Mouse (Mus musculus) stomach, embryonic 16.5 days (tissue): Measurements from ENCODE around the gene Anxa7. TPM values are rescaled to one million over a fixed set of nuclear protein-coding genes. Genes with fewer than 3 reads are reported as not detected.

Experiments
- ATAC-seq: fragments of 200-750 bp; cut with Nextera tagmentation; 2 replicates; pipeline ENCODE4 v1.8.0; 2017; ENCODE audit warnings: moderate number of reproducible peaks, moderate TSS enrichment; ENCODE audit not compliant: insufficient read depth, low FRiP score
- H3K27ac ChIP-seq: fragments of 300-500 bp; sonication (generic); 2 replicates; pipeline ENCODE4 v1.5.1; 2014; ENCODE audit warnings: low read length
- H3K27me3 ChIP-seq: fragments of 300-500 bp; sonication (generic); 2 replicates; pipeline ENCODE4 v1.6.1; 2014; ENCODE audit warnings: low read length, control low read depth, mixed read lengths; ENCODE audit not compliant: control insufficient read depth, insufficient read depth
- H3K36me3 ChIP-seq: fragments of 300-500 bp; sonication (generic); 2 replicates; pipeline ENCODE4 v1.6.1; 2014; ENCODE audit warnings: low read length; ENCODE audit not compliant: control insufficient read depth, insufficient read depth
- H3K4me1 ChIP-seq: fragments of 300-500 bp; sonication (generic); 2 replicates; pipeline ENCODE4 v1.6.1; 2014; ENCODE audit warnings: low read length, control low read depth, mixed read lengths; ENCODE audit not compliant: control insufficient read depth, insufficient read depth
- H3K4me2 ChIP-seq: fragments of 300-500 bp; sonication (generic); 2 replicates; pipeline ENCODE4 v1.6.1; 2014; ENCODE audit warnings: low read depth, low read length, mixed read lengths
- H3K4me3 ChIP-seq: fragments of 300-500 bp; sonication (generic); replicated peaks from 2 replicates; pipeline ENCODE4 v1.5.1; 2014; ENCODE audit warnings: mild to moderate bottlenecking, low read length
- H3K9ac ChIP-seq: fragments of 300-500 bp; sonication (generic); 2 replicates; pipeline ENCODE4 v1.6.1; 2014; ENCODE audit warnings: low read length
- H3K9me3 ChIP-seq: fragments of 300-500 bp; sonication (generic); replicated peaks from 2 replicates; pipeline ENCODE4 v1.6.1; 2016; ENCODE audit warnings: low read length, control low read depth; ENCODE audit not compliant: control insufficient read depth
- WGBS: fragments of 180-500 bp; shearing (Covaris S2); extraction: QIAGEN DNeasy Blood & Tissue Kit; methylation state at CpG from one replicate; pipeline ENCODE4 v1.1.7; 2014; 5-methylcytosine and 5-hydroxymethylcytosine counted together
- polyA plus RNA-seq: library from polyadenylated mRNA; unstranded; fragments of >200 nt; fragmentation: Nextera tagmentation; extraction: Ambion mirVana; gene quantifications from 2 replicates; pipeline ENCODE4 v1.2.1, GENCODE M21; 2015

The Anxa7 gene
- polyA plus RNA-seq, 1 experiment from 2014 or later = 76.4 TPM

DNA sequence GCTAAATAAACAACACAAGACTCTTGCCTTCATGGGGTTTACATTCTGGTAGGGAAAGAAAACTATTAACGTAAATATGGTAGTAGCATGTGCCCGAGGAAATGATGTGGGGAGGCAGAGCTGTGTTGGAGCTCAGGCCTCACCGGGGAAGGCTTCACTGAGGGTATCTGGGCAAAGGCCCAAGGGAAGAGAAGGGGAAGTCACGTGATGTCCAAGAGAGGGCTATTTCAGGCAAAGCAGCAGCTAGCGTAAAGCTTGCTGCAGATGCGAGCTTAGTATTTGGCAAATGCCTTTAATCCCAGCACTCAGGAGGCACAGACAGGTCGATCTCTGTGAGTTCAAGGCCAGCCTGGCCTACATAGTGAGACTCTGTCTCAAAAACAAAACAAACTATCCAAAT is 57.7 kb downstream of the Anxa7 start:
- Histone ChIP-seq H3K27ac (no peak overlapping the region), H3K9me3 (no peaks in the 10 kb centered on the region)

More for the DNA sequence above, 57.7 kb downstream of the Anxa7 start:
- Histone ChIP-seq H3K36me3 (no peaks in the 10 kb centered on the region), H3K4me2 (no peak overlapping the region), H3K27me3 (no peaks in the 10 kb centered on the region), H3K9ac (no peak overlapping the region), H3K4me3 (no peak overlapping the region), H3K4me1 (no peaks in the 10 kb centered on the region)
- WGBS = 65% methylated on average over 7 of the region's 7 CpGs
- ATAC-seq = no peak

Other genes with a start within 250 kb of the Anxa7 start
- gene Kcnk16, start 210.9 kb downstream of the Anxa7 start, polyA plus RNA-seq = 8.0 and 9.8 TPM in 2 replicates
- 13.9 and 14.9 TPM in 2 replicates for gene Nudt13, start 185.4 kb downstream of the Anxa7 start, polyA plus RNA-seq
- gene Ecd, start 132.0 kb downstream of the Anxa7 start, polyA plus RNA-seq = 44.1 and 46.2 TPM in 2 replicates
- gene Fam149b, start 132.0 kb downstream of the Anxa7 start, polyA plus RNA-seq = 28.5 and 29.5 TPM in 2 replicates
- gene Dnajc9, start 91.2 kb downstream of the Anxa7 start, polyA plus RNA-seq = 118 and 119 TPM in 2 replicates
- 80.0 and 85.7 TPM in 2 replicates for gene Mrps16, start 86.5 kb downstream of the Anxa7 start, polyA plus RNA-seq
- 0.17 and 0.94 TPM in 2 replicates for gene Cfap70, start 27.9 kb downstream of the Anxa7 start, polyA plus RNA-seq
- gene Mss51, start 16.8 kb upstream of the Anxa7 start, polyA plus RNA-seq = 0.52 and 0.56 TPM in 2 replicates
- gene Ppp3cb, start 66.4 kb upstream of the Anxa7 start, polyA plus RNA-seq = 22.5 and 27.5 TPM in 2 replicates
- 6.4 and 7.4 TPM in 2 replicates for gene Usp54, start 160.9 kb upstream of the Anxa7 start, polyA plus RNA-seq
- gene Myoz1, start 176.4 kb upstream of the Anxa7 start, polyA plus RNA-seq = 1.4 and 29.8 TPM in 2 replicates
- 0.36 and 5.1 TPM in 2 replicates for gene Synpo2l, start 188.2 kb upstream of the Anxa7 start, polyA plus RNA-seq
- 90.5 and 110 TPM in 2 replicates for gene Sec24c, start 194.2 kb upstream of the Anxa7 start, polyA plus RNA-seq
- gene Fut11, start 214.8 kb upstream of the Anxa7 start, polyA plus RNA-seq = 18.3 and 19.3 TPM in 2 replicates
- 149 and 187 TPM in 2 replicates for gene Chchd1, start 222.9 kb upstream of the Anxa7 start, polyA plus RNA-seq
- gene Zswim8, start 227.4 kb upstream of the Anxa7 start, polyA plus RNA-seq = 23.2 and 26.8 TPM in 2 replicates